Mouse (Mus musculus) right cerebral cortex, postnatal 10 days (tissue): ENCODE data around the gene Def6.
"Not testable (repeated sequence)": the region's sequence is repeated elsewhere in the genome, so short reads cannot be mapped to it uniquely, and the experiment has no call there.

Experiments used
- DNase-seq, 2 experiments: peaks; one replicate each; pipeline ENCODE4 v3.0.0; 2021; ENCODE audit warnings: low spot score in 2 of 2

The Def6 gene

GRCm38 (mm10) chr17:28208314-28208612, 685 bp downstream of the Def6 start:
- DNase-seq, result no peak

DNA sequence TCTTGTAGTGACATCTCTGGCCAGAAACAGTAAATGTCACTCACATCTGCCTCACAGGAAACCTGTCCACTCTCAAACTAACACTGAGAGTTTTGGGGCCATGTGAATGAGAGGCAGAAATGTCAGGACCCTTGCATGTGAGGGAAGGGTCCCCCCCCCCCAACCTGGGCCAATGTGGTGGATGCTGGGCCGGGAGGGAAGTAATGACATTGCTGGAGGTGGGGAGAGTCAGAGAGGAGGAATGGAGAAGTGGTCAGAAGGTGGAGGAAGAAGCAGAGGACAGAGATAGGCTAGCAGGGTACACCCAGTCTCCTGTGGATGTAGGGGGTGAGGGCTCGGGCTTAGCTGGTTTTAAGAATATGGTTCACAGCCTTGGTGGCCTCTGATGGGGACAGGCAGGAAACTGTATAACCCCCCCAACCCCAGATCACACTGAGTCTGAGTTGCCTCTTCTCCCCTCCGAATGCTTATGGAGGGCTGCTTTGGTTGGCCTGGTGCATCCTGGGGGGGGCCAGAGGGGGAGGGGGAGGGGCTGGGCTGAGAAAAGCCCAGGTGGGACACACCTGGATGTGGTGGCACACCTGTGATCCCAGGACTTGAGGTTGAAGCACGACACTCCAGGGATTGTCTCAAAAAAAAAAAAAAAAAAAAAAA, 2.0 kb downstream of the Def6 start:
- DNase-seq, result no peak

DNA sequence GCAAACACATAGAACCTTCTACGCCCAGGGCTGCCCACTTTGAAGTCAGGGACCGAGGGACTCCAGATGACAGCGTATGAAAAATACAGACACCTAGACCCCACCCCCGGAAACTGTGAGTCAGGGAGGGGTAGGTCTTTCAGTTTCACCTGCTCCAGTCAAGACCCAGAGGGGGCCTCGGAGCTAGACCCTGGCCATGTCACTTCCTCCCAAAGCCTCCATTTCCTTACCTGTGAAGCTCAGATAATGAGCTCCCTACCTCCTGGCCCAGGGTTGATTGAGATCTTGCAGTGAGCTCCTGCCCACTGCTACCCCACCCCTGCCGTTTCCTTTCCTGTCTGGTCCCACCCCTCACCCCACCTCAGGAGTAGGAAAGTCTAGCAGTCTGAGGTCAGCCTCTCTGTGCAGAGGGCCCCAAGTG, 4.4 kb downstream of the Def6 start:
- DNase-seq, result no peak

- no peak for DNase-seq
Observed at GRCm38 (mm10) chr17:28212391-28212790, 4.8 kb downstream of the Def6 start.

DNA sequence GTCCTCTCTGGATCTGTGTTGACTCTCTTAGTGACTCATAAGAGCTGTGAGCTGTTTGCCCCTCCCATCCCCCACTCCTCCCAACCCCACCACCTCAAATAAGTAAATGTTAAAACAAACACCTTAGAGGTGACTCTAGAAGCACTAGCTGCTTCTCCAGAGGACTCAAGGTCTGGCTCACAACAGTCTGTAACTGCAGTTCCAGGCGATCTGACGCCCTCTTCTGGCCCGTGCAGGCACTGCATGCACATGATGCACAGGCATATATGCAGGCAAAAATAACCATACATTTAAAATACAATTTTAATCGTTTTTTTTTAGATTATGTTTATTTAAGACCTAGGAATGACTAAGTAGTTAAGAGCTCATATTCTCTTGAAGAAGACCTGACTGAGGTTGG, 5.7 kb downstream of the Def6 start:
- no peak for DNase-seq

DNA sequence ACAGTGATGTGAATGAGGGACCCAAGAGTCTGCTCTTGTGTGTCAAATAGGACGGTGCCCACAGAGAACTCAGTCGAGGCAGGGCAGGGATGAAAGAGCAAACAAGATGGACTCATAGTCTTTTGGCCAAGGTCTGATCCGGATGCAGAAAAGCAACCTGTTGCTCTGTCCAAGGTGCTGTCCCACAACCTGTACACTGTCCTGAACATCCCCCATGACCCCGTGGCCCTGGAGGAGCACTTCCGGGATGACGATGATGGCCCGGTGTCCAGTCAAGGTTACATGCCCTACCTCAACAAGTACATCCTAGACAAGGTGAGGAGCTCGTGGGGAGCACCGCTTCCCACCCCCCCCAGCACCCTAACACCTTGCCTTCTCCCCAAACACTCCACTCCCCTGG, 9.2 kb downstream of the Def6 start:
- DNase-seq, result no peak

DNA sequence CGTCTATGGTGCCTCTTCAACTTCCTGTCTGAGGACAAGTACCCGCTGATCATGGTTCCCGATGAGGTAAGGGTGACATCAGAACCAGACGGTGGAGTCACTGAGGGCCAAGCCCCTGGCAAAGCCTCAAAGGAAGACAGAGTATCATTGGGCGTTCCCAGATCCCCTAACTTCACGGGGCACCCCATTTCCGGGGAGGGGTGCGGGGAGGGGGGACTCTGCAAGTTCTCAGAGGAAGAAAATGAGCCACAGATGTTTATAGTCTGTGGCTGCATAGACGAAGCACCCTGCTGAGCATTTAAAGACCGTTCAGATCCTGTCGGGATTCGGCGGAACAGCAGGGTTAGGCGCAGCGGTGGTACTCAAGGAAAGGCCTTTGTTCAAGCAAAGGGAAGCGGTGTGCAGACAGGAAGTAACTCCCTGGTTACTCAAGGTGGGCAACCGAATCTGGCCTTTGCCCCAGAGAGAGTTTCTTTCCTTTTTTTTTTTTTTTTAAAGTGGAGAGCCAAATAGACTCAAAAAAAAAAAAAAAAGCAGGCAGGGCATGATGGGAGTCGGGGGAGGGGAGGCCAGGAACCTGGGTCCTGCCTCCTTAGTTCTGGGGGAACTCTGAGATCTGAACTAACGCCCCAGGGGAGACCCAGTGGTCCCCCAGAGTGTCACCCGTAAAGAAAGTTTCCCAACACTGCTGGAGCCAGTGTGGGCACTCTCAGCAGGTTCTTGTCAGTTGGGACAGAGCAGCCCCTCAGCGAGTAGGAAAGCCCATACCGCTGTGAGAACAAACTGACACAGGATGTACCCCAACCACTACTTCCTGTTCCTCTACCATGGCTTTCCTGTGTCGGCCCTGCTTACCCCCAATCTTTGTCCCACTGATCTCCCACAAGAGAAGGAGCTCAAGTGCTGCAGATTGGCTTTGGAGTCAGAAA, 10.4 kb downstream of the Def6 start:
- DNase-seq, result no peak

- DNase-seq, result not testable (repeated sequence)
Observed at GRCm38 (mm10) chr17:28222463-28222862, 14.9 kb downstream of the Def6 start.

GRCm38 (mm10) chr17:28223561-28224391, 16.2 kb downstream of the Def6 start:
- peak; percentile 89 to 90 for DNase-seq

DNA sequence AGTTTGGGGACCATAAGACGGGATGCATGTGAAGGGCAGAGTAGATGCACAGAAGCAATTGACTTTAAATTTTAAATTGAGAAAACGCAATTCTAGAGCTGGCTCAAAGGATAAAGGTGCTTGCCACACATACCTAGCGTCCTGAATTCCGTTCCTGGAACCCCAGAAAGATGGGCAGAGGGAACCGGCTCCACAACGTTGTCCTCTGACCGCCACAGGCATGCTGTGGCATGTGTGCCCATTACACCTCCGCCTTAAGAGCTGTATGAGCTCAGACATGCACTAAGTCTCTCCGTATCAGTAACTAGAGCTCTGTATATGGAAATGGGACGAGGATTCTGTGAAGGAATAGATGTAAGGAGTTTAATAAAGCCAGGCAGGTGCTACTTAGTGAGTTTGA, 17.0 kb downstream of the Def6 start:
- DNase-seq, result no peak

- peak; percentile 93 to 95 for DNase-seq
Observed at GRCm38 (mm10) chr17:28226014-28226413, 18.4 kb downstream of the Def6 start.

- DNase-seq, result no peak
Observed at GRCm38 (mm10) chr17:28230486-28230885, 22.9 kb downstream of the Def6 start.

DNA sequence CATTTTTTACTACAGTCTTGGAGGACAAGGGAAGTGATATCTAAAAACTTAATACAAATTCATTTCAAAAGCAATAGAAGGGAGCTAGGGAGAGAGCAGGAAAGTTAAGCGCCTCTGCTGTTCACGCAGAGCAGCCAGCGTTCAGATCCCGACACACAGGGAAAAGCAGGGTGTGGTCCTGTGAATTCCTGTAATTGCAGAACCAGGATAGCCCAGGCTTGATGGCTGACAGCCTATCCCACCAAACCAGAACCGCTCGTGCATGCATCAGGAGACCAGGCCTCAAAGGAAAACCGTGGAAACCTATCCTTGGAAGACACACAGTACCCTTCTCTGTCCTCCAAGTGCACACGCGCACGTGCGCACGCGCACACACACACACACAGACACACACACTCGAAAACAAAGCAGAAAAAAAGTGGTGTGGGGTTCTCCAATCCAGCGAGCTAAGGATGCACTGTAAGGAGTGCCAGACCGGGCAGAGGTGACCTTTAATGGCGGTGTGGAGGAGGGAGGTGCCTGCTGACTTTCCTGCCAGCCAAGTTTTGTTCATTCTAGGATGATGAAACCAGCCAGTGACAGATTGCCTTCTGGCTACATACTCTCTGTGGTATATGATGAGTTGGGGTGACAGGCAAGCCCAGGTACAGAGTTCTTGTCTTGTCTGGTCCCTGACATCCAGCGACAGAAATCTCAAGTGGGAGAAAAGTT, 23.6 kb downstream of the Def6 start:
- DNase-seq, result no peak

DNA sequence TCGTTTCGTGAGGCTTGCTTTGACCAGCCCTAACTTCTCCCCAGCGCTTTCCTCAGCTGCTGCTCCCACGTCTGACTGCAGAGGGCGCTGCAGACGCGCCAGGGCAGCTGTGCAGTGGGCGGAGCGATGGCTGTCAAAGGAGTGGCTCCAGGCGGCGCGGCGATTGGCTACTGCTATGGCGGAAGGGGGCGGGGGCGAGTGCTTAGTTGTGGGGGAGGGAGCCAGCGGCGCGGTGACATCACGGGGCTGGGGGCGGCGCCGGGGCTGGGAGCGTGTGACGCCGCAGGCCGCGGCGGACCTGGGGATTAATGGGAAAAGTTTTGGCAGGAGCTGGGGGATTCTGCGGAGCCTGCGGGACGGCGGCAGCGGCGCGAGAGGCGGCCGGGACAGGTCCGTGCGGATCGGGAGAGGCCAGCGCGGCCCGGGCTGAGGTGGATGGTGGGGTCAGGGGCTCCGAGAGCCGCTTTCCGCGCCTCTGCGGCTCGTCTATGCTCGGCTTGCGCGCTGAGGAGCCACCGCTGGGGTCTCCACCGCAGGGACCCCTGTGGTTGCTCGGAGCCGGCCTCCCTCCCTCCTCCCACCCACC, 25.0 kb downstream of the Def6 start, which contains the start of gene Ppard:
Gene Ppard (plus strand): TSS at position 226 of the 586 bp plus-strand sequence.
- peak; percentile 98 to 99 for DNase-seq

- no peak for DNase-seq
Observed at GRCm38 (mm10) chr17:28233091-28233731, 25.6 kb downstream of the Def6 start.

DNA sequence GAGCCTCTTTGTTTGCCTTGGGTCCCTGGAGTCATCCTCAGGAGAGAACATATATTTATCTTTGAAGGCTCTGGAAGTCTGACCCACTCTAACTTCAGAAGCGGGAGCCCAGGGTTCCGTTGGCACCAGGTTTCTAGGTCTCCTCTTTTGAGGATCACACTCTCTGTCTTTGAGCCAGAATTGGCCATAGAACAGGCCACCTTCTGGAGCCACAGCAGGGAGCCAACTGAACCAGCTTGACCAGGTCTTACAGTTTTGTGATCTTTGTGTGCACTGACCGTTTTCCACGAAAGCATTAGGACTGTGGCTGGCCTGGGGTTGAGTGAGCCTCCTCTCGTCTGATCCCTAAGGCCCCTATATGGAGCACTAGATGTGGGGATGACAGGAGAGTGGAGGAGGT, 27.1 kb downstream of the Def6 start:
- no peak for DNase-seq

GRCm38 (mm10) chr17:28235982-28236635, 28.5 kb downstream of the Def6 start:
- no peak for DNase-seq

DNA sequence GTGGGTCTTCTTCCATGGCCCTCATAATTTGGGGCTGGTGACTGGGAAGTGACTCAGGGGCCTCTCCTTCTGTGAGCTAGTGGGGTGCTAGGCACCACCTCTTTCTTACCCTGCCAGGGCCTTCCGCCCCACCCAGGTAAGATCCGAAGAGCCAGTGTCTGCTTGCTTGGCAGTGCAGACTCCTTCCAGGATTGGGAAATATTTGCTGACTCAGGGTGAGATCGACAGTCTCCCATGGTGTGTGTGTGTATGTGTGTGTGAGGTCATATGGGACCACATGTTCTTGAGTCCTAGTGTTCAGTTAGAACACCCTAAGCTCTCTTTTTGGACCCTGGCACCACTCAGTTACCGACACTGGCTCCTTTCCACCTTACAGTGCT, 29.0 kb downstream of the Def6 start:
- no peak for DNase-seq

DNA sequence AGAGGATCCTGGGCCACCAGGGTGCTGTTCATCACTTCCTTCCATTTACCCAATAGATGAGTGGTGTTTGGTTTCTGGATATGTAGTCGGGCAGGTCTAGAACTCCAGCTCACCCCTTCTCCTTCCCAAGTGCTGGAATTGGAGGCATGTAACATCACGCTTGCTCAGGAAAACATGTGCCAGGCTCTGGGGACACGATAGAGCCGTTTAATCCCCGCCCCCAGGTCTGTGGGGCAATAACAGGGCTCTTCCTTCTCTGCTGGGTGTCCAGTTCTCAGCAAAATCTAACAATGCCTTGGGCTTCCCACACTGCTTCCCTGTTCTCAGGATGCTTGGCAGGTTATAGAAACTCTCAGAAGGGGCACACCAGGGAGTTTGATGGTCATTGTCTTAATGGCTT, 29.8 kb downstream of the Def6 start:
- DNase-seq, result no peak

DNA sequence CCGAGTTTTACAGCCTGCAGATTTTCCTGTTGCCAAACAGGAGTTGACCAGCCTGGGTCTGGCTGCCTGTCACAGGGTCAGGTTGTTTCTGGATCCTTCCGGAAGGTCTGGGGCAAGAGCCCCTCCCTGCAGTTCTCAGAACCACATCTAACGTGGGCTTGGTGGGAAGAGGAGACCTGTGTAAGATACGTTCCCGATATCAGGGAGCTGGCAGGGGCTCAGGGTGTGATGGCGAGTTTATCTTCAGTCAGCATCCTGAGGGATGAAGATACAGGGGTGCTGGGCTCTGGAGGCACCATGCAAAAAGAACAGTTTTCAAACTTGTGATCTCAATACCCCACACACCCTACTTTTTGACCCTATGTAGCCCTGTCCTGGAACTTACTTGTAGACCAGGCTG, 30.3 kb downstream of the Def6 start:
- no peak for DNase-seq
